Mouse (Mus musculus): ENCODE data around the gene Nrxn3. TPM values are rescaled to one million over a fixed set of nuclear protein-coding genes. Genes with fewer than 3 reads are reported as not detected.

Nrxn3 gene
- polyA plus RNA-seq, 1 experiment: 3.0 TPM

GRCm38 (mm10) chr12:89661219-89661618, 938.5 kb downstream of the Nrxn3 start:
- Histone ChIP-seq H3K4me3 (no peak overlapping the region), H3K79me2 (ENCODE audit: control insufficient read depth, insufficient read depth) (no peaks in the 10 kb centered on the region), H3K36me3 (ENCODE audit: control insufficient read depth, insufficient read depth) (no peaks in the 10 kb centered on the region), H3ac (ENCODE audit: control insufficient read depth, insufficient read length) (no peak overlapping the region), H3K27me3 (ENCODE audit: control insufficient read depth, insufficient read depth, insufficient read length) (no peaks in the 10 kb centered on the region), H3K4me2 (ENCODE audit: low read depth) (no peak overlapping the region)
- TF ChIP-seq MYOD1 (IDR thresholded peaks at IDR 0.05; ENCODE audit: control insufficient read depth in 1 of 3, insufficient read length in 2 of 3, low read depth in 2 of 3): no peak
- no peak for TF ChIP-seq SRF (IDR thresholded peaks at IDR 0.05; ENCODE audit: control insufficient read depth, insufficient read length, low read depth)
- TF ChIP-seq TCF12 (IDR thresholded peaks at IDR 0.05; ENCODE audit: insufficient read depth, poor library complexity, severe bottlenecking): no peak
- TF ChIP-seq E2F4 (IDR thresholded peaks at IDR 0.05; ENCODE audit: insufficient read depth): no peak
- TF ChIP-seq MAX (IDR thresholded peaks at IDR 0.05; ENCODE audit: low read depth): no peak
- no peak for TF ChIP-seq CEBPB (IDR thresholded peaks at IDR 0.05; ENCODE audit: insufficient read depth, poor library complexity, severe bottlenecking)
- no peak for TF ChIP-seq REST (IDR thresholded peaks at IDR 0.05; ENCODE audit: insufficient read depth, insufficient read length)
- no peak for TF ChIP-seq MYOG (IDR thresholded peaks at IDR 0.05; ENCODE audit: control insufficient read depth in 1 of 3, insufficient read depth in 1 of 3, insufficient read length in 2 of 3, low read depth in 2 of 3)
- TF ChIP-seq USF1 (IDR thresholded peaks at IDR 0.05; ENCODE audit: low read depth): no peak
- TF ChIP-seq TCF3 (IDR thresholded peaks at IDR 0.05; ENCODE audit: insufficient read length, low read depth): no peak
- TF ChIP-seq POLR2AphosphoS2 (IDR thresholded peaks at IDR 0.05; ENCODE audit: insufficient read length, low read depth): no peak
- TF ChIP-seq POLR2A (IDR thresholded peaks at IDR 0.05; ENCODE audit: insufficient read length, low read depth): no peak

DNA sequence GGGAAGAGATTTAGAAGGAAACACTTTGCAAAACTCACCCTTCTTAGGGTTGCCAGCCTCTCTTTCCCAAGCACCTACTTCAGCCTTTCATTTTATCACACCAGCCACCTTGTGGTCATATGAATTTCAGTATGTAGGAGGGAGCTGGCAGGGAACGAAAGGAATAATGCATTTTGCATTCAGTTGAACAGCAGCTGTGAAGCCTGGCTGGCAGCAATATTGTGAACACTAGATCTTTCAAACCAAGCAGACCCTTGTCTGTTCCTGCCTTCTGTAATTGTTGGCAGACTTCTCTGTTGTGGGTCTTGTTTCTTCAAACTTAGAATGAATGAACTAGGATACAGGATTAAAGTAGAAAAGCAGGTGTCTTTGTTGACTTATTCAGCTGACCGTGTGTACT, 946.2 kb downstream of the Nrxn3 start:
- Histone ChIP-seq H3K4me2 (ENCODE audit: low read depth) (no peak overlapping the region), H3K27me3 (ENCODE audit: control insufficient read depth, insufficient read depth, insufficient read length) (no peaks in the 10 kb centered on the region), H3K4me3 (no peak overlapping the region), H3ac (ENCODE audit: control insufficient read depth, insufficient read length) (no peak overlapping the region), H3K36me3 (ENCODE audit: control insufficient read depth, insufficient read depth) (no peaks in the 10 kb centered on the region), H3K79me2 (ENCODE audit: control insufficient read depth, insufficient read depth) (no peaks in the 10 kb centered on the region)
- TF ChIP-seq MYOD1 (IDR thresholded peaks at IDR 0.05; ENCODE audit: control insufficient read depth in 1 of 3, insufficient read length in 2 of 3, low read depth in 2 of 3) (peak in 2 of 3 experiments; percentile 13 to 69), CEBPB (IDR thresholded peaks at IDR 0.05; ENCODE audit: insufficient read depth, poor library complexity, severe bottlenecking) (no peak), POLR2AphosphoS2 (IDR thresholded peaks at IDR 0.05; ENCODE audit: insufficient read length, low read depth) (no peak), TCF3 (IDR thresholded peaks at IDR 0.05; ENCODE audit: insufficient read length, low read depth) (no peak), REST (IDR thresholded peaks at IDR 0.05; ENCODE audit: insufficient read depth, insufficient read length) (no peak), SRF (IDR thresholded peaks at IDR 0.05; ENCODE audit: control insufficient read depth, insufficient read length, low read depth) (no peak), USF1 (IDR thresholded peaks at IDR 0.05; ENCODE audit: low read depth) (no peak)

DNA sequence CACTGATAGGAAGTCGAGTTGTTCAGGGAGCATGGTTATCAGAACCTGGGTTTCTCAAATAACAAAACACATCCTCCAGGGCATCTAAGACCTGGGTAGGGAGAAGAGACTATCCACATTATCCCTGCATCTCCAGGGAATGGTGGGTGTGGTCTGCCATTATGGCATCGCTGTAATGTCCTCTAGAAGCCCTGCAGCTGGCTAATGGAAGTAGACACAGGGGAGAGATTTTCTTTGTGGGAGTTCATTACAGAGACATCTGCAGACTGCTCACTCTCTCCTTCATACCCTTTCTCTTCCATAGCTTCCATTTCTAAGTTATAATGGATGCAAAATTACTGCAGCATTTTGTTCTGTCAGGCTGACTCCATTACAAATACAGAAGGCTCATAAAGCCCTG, 950.1 kb downstream of the Nrxn3 start:
- Histone ChIP-seq H3K4me2 (ENCODE audit: low read depth) (no peak overlapping the region), H3K36me3 (ENCODE audit: control insufficient read depth, insufficient read depth) (no peaks in the 10 kb centered on the region), H3K4me3 (no peak overlapping the region), H3ac (ENCODE audit: control insufficient read depth, insufficient read length) (no peak overlapping the region), H3K79me2 (ENCODE audit: control insufficient read depth, insufficient read depth) (no peaks in the 10 kb centered on the region), H3K27me3 (ENCODE audit: control insufficient read depth, insufficient read depth, insufficient read length) (no peaks in the 10 kb centered on the region)
- TF ChIP-seq MAX (IDR thresholded peaks at IDR 0.05; ENCODE audit: low read depth) (no peak), E2F4 (IDR thresholded peaks at IDR 0.05; ENCODE audit: insufficient read depth) (no peak), MYOD1 (IDR thresholded peaks at IDR 0.05; ENCODE audit: control insufficient read depth in 1 of 3, insufficient read length in 2 of 3, low read depth in 2 of 3) (no peak), MYOG (IDR thresholded peaks at IDR 0.05; ENCODE audit: control insufficient read depth in 1 of 3, insufficient read depth in 1 of 3, insufficient read length in 2 of 3, low read depth in 2 of 3) (no peak), USF1 (IDR thresholded peaks at IDR 0.05; ENCODE audit: low read depth) (no peak), TCF3 (IDR thresholded peaks at IDR 0.05; ENCODE audit: insufficient read length, low read depth) (no peak), POLR2AphosphoS2 (IDR thresholded peaks at IDR 0.05; ENCODE audit: insufficient read length, low read depth) (no peak), SRF (IDR thresholded peaks at IDR 0.05; ENCODE audit: control insufficient read depth, insufficient read length, low read depth) (no peak), CEBPB (IDR thresholded peaks at IDR 0.05; ENCODE audit: insufficient read depth, poor library complexity, severe bottlenecking) (no peak), POLR2A (IDR thresholded peaks at IDR 0.05; ENCODE audit: insufficient read length, low read depth) (no peak), TCF12 (IDR thresholded peaks at IDR 0.05; ENCODE audit: insufficient read depth, poor library complexity, severe bottlenecking) (no peak), REST (IDR thresholded peaks at IDR 0.05; ENCODE audit: insufficient read depth, insufficient read length) (no peak)

GRCm38 (mm10) chr12:89685633-89686032, 963.0 kb downstream of the Nrxn3 start:
- Histone ChIP-seq H3K27me3 (ENCODE audit: control insufficient read depth, insufficient read depth, insufficient read length) (no peaks in the 10 kb centered on the region), H3ac (ENCODE audit: control insufficient read depth, insufficient read length) (no peak overlapping the region), H3K4me3 (no peak overlapping the region), H3K36me3 (ENCODE audit: control insufficient read depth, insufficient read depth) (no peaks in the 10 kb centered on the region), H3K79me2 (ENCODE audit: control insufficient read depth, insufficient read depth) (no peaks in the 10 kb centered on the region), H3K4me2 (ENCODE audit: low read depth) (no peak overlapping the region)
- no peak for TF ChIP-seq POLR2A (IDR thresholded peaks at IDR 0.05; ENCODE audit: insufficient read length, low read depth)
- TF ChIP-seq MYOD1 (IDR thresholded peaks at IDR 0.05; ENCODE audit: control insufficient read depth in 1 of 3, insufficient read length in 2 of 3, low read depth in 2 of 3): no peak
- no peak for TF ChIP-seq TCF3 (IDR thresholded peaks at IDR 0.05; ENCODE audit: insufficient read length, low read depth)
- no peak for TF ChIP-seq E2F4 (IDR thresholded peaks at IDR 0.05; ENCODE audit: insufficient read depth)
- TF ChIP-seq SRF (IDR thresholded peaks at IDR 0.05; ENCODE audit: control insufficient read depth, insufficient read length, low read depth): no peak
- no peak for TF ChIP-seq MAX (IDR thresholded peaks at IDR 0.05; ENCODE audit: low read depth)
- TF ChIP-seq REST (IDR thresholded peaks at IDR 0.05; ENCODE audit: insufficient read depth, insufficient read length): no peak
- TF ChIP-seq CEBPB (IDR thresholded peaks at IDR 0.05; ENCODE audit: insufficient read depth, poor library complexity, severe bottlenecking): no peak
- TF ChIP-seq POLR2AphosphoS2 (IDR thresholded peaks at IDR 0.05; ENCODE audit: insufficient read length, low read depth): no peak

DNA sequence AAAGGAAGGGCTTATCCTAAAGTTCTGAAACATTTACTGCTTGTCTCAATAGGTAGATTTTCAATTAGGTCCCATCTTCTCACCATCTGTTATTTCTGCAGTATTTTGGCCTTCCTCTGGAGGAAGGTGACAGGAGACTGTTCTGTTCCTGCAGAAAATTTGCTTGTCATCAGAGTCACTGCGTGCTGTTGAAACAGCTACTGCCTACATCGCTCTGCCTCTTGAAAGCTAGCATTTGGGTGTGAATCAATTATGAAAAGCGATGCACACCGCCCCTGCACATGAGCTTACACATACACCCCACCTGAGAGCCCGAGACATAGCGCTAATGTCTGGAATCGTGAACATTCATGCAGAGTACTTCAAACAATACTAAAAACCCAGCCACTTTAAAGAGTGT, 966.4 kb downstream of the Nrxn3 start:
- Histone ChIP-seq H3K36me3 (ENCODE audit: control insufficient read depth, insufficient read depth) (no peaks in the 10 kb centered on the region), H3K4me3 (no peak overlapping the region), H3K27me3 (ENCODE audit: control insufficient read depth, insufficient read depth, insufficient read length) (no peaks in the 10 kb centered on the region), H3K79me2 (ENCODE audit: control insufficient read depth, insufficient read depth) (no peaks in the 10 kb centered on the region), H3ac (ENCODE audit: control insufficient read depth, insufficient read length) (no peak overlapping the region), H3K4me2 (ENCODE audit: low read depth) (no peak overlapping the region)
- TF ChIP-seq MYOG (IDR thresholded peaks at IDR 0.05; ENCODE audit: control insufficient read depth in 1 of 3, insufficient read depth in 1 of 3, insufficient read length in 2 of 3, low read depth in 2 of 3) (no peak), POLR2AphosphoS2 (IDR thresholded peaks at IDR 0.05; ENCODE audit: insufficient read length, low read depth) (no peak), MYOD1 (IDR thresholded peaks at IDR 0.05; ENCODE audit: control insufficient read depth in 1 of 3, insufficient read length in 2 of 3, low read depth in 2 of 3) (no peak), CEBPB (IDR thresholded peaks at IDR 0.05; ENCODE audit: insufficient read depth, poor library complexity, severe bottlenecking) (no peak)
